In the genomic region with DNA sequence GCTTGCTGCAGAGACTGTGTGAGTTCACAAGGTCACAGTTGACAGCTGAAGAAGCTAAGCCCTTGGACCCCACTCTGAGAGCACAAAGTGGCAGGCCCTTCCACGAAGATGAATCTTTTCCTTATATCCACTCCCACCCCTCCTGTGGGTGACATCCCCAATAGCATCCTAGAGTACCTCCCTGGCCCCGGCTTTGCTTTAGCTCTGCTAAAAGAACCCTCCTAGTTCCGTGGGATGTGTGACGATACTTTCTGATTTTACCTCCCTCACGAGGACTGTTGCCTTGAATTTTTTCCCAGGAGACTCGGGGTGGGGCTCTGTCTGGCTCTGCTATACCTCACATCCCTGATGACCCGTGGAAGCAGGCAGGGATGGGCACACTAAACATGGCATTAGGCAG, we compare ENCODE assay signal across 22 mouse cellular contexts.
DNase-seq lines count a peak whose midpoint lies in the region; ATAC-seq and TF ChIP-seq lines count a peak whose summit lies in the region.
"Had no signal": no experiment of that assay in that cellular context is flagged by ENCODE, and none has a peak within 500 bp of the region (broad histone marks: within the 10 kb centered on the region; RNA-seq: fewer than 3 reads in every experiment).

No protein-coding gene starts in this region.

- H3K36me3 ChIP-seq in heart, embryonic 10.5 days, result no peaks in the 10 kb centered on the region
- H3K36me3 ChIP-seq: embryonic facial prominence, embryonic 10.5 days; embryonic facial prominence, embryonic 12.5 days; forebrain, embryonic 10.5 days; forebrain, embryonic 12.5 days; G1E had no signal

- no peak for DNase-seq in frontal cortex, adult 2 months (ENCODE audit: extremely low spot score in 1 of 2, low spot score in 1 of 2)
- no peak for DNase-seq in heart, embryonic 10.5 days (ENCODE audit: low spot score)
- no peak for DNase-seq in heart, adult 8-10 months (ENCODE audit: low spot score)
- DNase-seq: adrenal gland, adult 8-10 months; B cell, adult 2 months; cerebellum, adult 11-12 months; cerebellum, adult 2 months; cerebellum, adult 9-10 months had no signal

- TF ChIP-seq POLR2A in embryonic fibroblast, embryonic 13.5 days (IDR thresholded peaks at IDR 0.05; ENCODE audit: low read depth, low read length), result no peak

- no peak for TF ChIP-seq CTCF in embryonic fibroblast, embryonic 13.5 days (IDR thresholded peaks at IDR 0.05; ENCODE audit: borderline replicate concordance, insufficient read depth, low read length)

- H3K4me3 ChIP-seq in heart, embryonic 10.5 days, result no peak overlapping the region
- H3K4me3 ChIP-seq in embryonic fibroblast, embryonic 13.5 days (ENCODE audit: insufficient read depth, low read length), result no peak overlapping the region
- H3K4me3 ChIP-seq: embryonic facial prominence, embryonic 10.5 days; embryonic facial prominence, embryonic 12.5 days; erythroblast, embryonic 14.5 days; forebrain, embryonic 10.5 days; forebrain, embryonic 12.5 days had no signal

- ATAC-seq in frontal cortex, adult (ENCODE audit: low TSS enrichment), result peak; percentile 64
- ATAC-seq: activated CD4-positive, CD25-positive, alpha-beta regulatory T cell, adult 4 months; CD4-positive, CD25-positive, alpha-beta regulatory T cell, adult 4 months; forebrain, embryonic 14.5 days; forebrain, embryonic 16.5 days; Patski had no signal

- H3K27me3 ChIP-seq in heart, embryonic 10.5 days (ENCODE audit: insufficient read depth, poor library complexity, severe bottlenecking), result no peaks in the 10 kb centered on the region
- H3K27me3 ChIP-seq: CH12.LX; embryonic facial prominence, embryonic 12.5 days; forebrain, embryonic 12.5 days; Patski had no signal

- 69% methylated on average over 7 of the region's 7 CpGs for WGBS in heart, embryonic 10.5 days

- H3K9me3 ChIP-seq in heart, embryonic 10.5 days, result no peaks in the 10 kb centered on the region
- H3K9me3 ChIP-seq: embryonic facial prominence, embryonic 10.5 days; embryonic facial prominence, embryonic 12.5 days; forebrain, embryonic 12.5 days had no signal

- 0 out of 2 replicates have a peak overlapping the region, but pooled peaks have one; percentile 16 for H3K27ac ChIP-seq in heart, embryonic 10.5 days
- H3K27ac ChIP-seq in embryonic fibroblast, embryonic 13.5 days (ENCODE audit: insufficient read depth, low read length), result peak overlapping the region; percentile 11; the same call in 1 of the 2 replicates
- H3K27ac ChIP-seq: embryonic facial prominence, embryonic 10.5 days; embryonic facial prominence, embryonic 12.5 days; forebrain, embryonic 10.5 days; forebrain, embryonic 12.5 days had no signal

- H3K4me1 ChIP-seq in heart, embryonic 10.5 days, result peaks cover 13% of the 10 kb centered on the region
- H3K4me1 ChIP-seq in embryonic fibroblast, embryonic 13.5 days (ENCODE audit: control insufficient read depth, insufficient read depth, low read length), result no peaks in the 10 kb centered on the region
- H3K4me1 ChIP-seq: embryonic facial prominence, embryonic 12.5 days; forebrain, embryonic 12.5 days had no signal
